Mouse (Mus musculus): ENCODE measurements at regions not wholly inside any gene's neighbourhood (a gene's known extent, or its start where the extent isn't known, plus 50 kb on each side); places are given as distances from the start of the nearest gene placed in this dataset.

GRCm38 (mm10) chr1:133474546-133474945 is 50.4 kb upstream of the Sox13 start:
- no peak for DNase-seq (ENCODE audit: low spot score in 2 of 2)
